Mouse (Mus musculus): Measurements from ENCODE around the gene Col26a1. TPM values are rescaled to one million over a fixed set of nuclear protein-coding genes. Genes with fewer than 3 reads are reported as not detected.

Gene Col26a1
- polyA plus RNA-seq, 1 experiment = 1.00 TPM

DNA sequence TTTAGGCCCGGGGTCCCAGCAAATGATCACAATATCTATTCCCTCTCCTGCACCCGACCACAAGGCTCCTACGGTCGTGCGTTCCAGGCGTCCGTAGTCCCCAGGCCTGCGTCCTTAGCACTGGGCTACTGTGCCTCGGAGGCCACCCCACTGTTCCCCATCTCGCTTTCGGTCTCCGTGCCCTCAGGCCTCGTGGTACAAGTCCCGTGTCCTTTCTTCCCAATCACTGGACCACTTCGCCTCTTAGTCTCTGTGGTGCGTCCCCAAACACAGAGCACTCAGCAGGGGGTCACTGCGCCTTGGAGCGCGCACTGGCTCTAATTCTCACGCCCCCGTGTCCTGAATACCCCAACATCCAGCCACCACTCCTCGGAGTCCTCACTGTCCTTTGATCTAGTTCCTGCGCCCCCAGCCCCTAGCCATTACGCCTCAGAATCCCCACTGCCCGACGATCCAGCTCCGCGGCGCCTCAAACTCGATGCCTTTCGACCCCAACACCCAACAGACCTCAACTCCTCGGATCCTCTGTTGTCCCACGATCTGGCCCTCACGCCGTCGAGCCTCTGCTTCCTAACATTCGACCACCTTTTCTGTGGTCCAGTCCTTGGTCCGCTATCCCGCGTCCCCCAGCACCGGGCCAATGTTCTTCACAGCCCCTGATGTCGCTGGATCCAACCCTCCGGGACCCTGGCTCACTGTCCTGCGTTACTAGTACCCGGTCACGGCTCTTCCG, 788 bp downstream of the Col26a1 start:
- H3ac ChIP-seq (ENCODE audit: control insufficient read depth, insufficient read length) = no peak overlapping the region
- TF ChIP-seq TCF3 (IDR thresholded peaks at IDR 0.05; ENCODE audit: insufficient read length, low read depth) (no peak), E2F4 (IDR thresholded peaks at IDR 0.05; ENCODE audit: insufficient read depth) (no peak), POLR2AphosphoS2 (IDR thresholded peaks at IDR 0.05; ENCODE audit: insufficient read length, low read depth) (no peak), MAX (IDR thresholded peaks at IDR 0.05; ENCODE audit: low read depth) (no peak), MYOG (IDR thresholded peaks at IDR 0.05; ENCODE audit: control insufficient read depth in 1 of 3, insufficient read depth in 1 of 3, insufficient read length in 2 of 3, low read depth in 2 of 3) (no peak), POLR2A (IDR thresholded peaks at IDR 0.05; ENCODE audit: insufficient read length, low read depth) (no peak), TCF12 (IDR thresholded peaks at IDR 0.05; ENCODE audit: insufficient read depth, poor library complexity, severe bottlenecking) (no peak), USF1 (IDR thresholded peaks at IDR 0.05; ENCODE audit: low read depth) (no peak), MYOD1 (IDR thresholded peaks at IDR 0.05; ENCODE audit: control insufficient read depth in 1 of 3, insufficient read length in 2 of 3, low read depth in 2 of 3) (no peak), CEBPB (IDR thresholded peaks at IDR 0.05; ENCODE audit: insufficient read depth, poor library complexity, severe bottlenecking) (no peak)
- H3K27me3 ChIP-seq (ENCODE audit: control insufficient read depth, insufficient read depth, insufficient read length) = peaks cover 9% of the 10 kb centered on the region
- H3K4me3 ChIP-seq = no peak overlapping the region
- H3K36me3 ChIP-seq (ENCODE audit: control insufficient read depth, insufficient read depth) = no peaks in the 10 kb centered on the region
- peak overlapping the region; percentile 5 for H3K4me2 ChIP-seq (ENCODE audit: low read depth)
- no peaks in the 10 kb centered on the region for H3K79me2 ChIP-seq (ENCODE audit: control insufficient read depth, insufficient read depth)

DNA sequence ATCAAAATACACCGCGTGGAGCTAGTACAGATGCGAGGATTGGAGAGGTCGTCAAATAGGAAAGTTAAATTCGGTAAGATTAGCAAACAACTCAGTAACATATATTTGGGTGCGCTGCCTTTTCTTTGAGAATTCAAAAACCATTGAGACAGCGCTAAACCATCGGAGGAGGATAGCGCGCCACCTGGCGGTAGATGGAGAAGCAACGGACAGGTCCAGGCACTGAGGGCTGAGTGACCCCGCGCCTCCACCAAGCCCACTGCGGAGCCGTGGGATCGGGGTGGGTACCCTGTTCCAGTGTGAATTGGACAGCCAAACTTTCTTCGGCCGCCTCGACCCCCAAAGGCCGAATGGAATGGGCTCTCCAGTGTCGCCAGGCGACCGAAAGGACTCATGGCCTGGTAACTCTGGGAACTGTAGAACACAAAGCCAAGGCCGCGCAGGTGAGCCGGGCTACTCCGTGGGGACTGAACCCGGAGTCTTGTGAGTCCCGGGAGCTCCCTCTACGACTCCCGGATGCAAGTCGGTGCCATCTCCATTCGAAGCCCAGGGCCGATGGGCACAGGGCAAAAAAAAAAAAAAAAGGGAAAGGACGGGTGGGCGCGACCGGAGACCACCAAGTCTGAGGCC, 1.5 kb downstream of the Col26a1 start:
- Histone ChIP-seq H3K79me2 (ENCODE audit: control insufficient read depth, insufficient read depth) (no peaks in the 10 kb centered on the region), H3K27me3 (ENCODE audit: control insufficient read depth, insufficient read depth, insufficient read length) (peaks cover 9% of the 10 kb centered on the region), H3K4me2 (ENCODE audit: low read depth) (no peak overlapping the region), H3K4me3 (no peak overlapping the region), H3K36me3 (ENCODE audit: control insufficient read depth, insufficient read depth) (no peaks in the 10 kb centered on the region), H3ac (ENCODE audit: control insufficient read depth, insufficient read length) (no peak overlapping the region)
- TF ChIP-seq MYOD1 (IDR thresholded peaks at IDR 0.05; ENCODE audit: control insufficient read depth in 1 of 3, insufficient read length in 2 of 3, low read depth in 2 of 3) (no peak), SRF (IDR thresholded peaks at IDR 0.05; ENCODE audit: control insufficient read depth, insufficient read length, low read depth) (no peak), POLR2AphosphoS2 (IDR thresholded peaks at IDR 0.05; ENCODE audit: insufficient read length, low read depth) (no peak), REST (IDR thresholded peaks at IDR 0.05; ENCODE audit: insufficient read depth, insufficient read length) (no peak), TCF3 (IDR thresholded peaks at IDR 0.05; ENCODE audit: insufficient read length, low read depth) (no peak), E2F4 (IDR thresholded peaks at IDR 0.05; ENCODE audit: insufficient read depth) (no peak), TCF12 (IDR thresholded peaks at IDR 0.05; ENCODE audit: insufficient read depth, poor library complexity, severe bottlenecking) (no peak), MAX (IDR thresholded peaks at IDR 0.05; ENCODE audit: low read depth) (no peak), MYOG (IDR thresholded peaks at IDR 0.05; ENCODE audit: control insufficient read depth in 1 of 3, insufficient read depth in 1 of 3, insufficient read length in 2 of 3, low read depth in 2 of 3) (no peak), CEBPB (IDR thresholded peaks at IDR 0.05; ENCODE audit: insufficient read depth, poor library complexity, severe bottlenecking) (no peak), USF1 (IDR thresholded peaks at IDR 0.05; ENCODE audit: low read depth) (no peak), POLR2A (IDR thresholded peaks at IDR 0.05; ENCODE audit: insufficient read length, low read depth) (no peak)

DNA sequence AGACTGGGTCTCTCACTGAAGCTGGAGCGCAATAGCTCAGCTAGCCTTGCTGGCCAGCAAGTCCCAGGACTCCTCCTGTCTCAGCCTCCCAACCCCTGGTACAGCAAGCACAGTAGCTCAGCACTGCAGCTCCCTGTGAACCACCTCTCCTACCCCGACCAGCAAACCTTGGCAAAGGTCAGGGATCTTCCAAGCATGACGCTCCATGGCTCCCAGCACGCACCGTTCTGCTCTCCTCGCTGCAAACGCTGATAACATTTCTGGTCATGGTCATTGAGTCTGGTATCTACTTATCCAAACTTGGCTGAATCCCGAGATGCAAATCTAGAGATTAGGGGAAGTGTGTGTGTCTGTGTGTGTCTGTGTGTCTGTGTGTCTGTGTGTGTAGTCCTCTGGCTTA, 2.9 kb downstream of the Col26a1 start:
- Histone ChIP-seq H3K4me2 (ENCODE audit: low read depth) (no peak overlapping the region), H3K4me3 (no peak overlapping the region), H3K36me3 (ENCODE audit: control insufficient read depth, insufficient read depth) (no peaks in the 10 kb centered on the region), H3K27me3 (ENCODE audit: control insufficient read depth, insufficient read depth, insufficient read length) (peaks cover 9% of the 10 kb centered on the region), H3ac (ENCODE audit: control insufficient read depth, insufficient read length) (no peak overlapping the region), H3K79me2 (ENCODE audit: control insufficient read depth, insufficient read depth) (no peaks in the 10 kb centered on the region)
- TF ChIP-seq POLR2AphosphoS2 (IDR thresholded peaks at IDR 0.05; ENCODE audit: insufficient read length, low read depth) (no peak), MYOG (IDR thresholded peaks at IDR 0.05; ENCODE audit: control insufficient read depth in 1 of 3, insufficient read depth in 1 of 3, insufficient read length in 2 of 3, low read depth in 2 of 3) (no peak), MAX (IDR thresholded peaks at IDR 0.05; ENCODE audit: low read depth) (no peak), POLR2A (IDR thresholded peaks at IDR 0.05; ENCODE audit: insufficient read length, low read depth) (no peak), E2F4 (IDR thresholded peaks at IDR 0.05; ENCODE audit: insufficient read depth) (no peak), CEBPB (IDR thresholded peaks at IDR 0.05; ENCODE audit: insufficient read depth, poor library complexity, severe bottlenecking) (no peak), USF1 (IDR thresholded peaks at IDR 0.05; ENCODE audit: low read depth) (no peak), REST (IDR thresholded peaks at IDR 0.05; ENCODE audit: insufficient read depth, insufficient read length) (no peak), TCF3 (IDR thresholded peaks at IDR 0.05; ENCODE audit: insufficient read length, low read depth) (no peak), MYOD1 (IDR thresholded peaks at IDR 0.05; ENCODE audit: control insufficient read depth in 1 of 3, insufficient read length in 2 of 3, low read depth in 2 of 3) (no peak), SRF (IDR thresholded peaks at IDR 0.05; ENCODE audit: control insufficient read depth, insufficient read length, low read depth) (no peak), TCF12 (IDR thresholded peaks at IDR 0.05; ENCODE audit: insufficient read depth, poor library complexity, severe bottlenecking) (no peak)

DNA sequence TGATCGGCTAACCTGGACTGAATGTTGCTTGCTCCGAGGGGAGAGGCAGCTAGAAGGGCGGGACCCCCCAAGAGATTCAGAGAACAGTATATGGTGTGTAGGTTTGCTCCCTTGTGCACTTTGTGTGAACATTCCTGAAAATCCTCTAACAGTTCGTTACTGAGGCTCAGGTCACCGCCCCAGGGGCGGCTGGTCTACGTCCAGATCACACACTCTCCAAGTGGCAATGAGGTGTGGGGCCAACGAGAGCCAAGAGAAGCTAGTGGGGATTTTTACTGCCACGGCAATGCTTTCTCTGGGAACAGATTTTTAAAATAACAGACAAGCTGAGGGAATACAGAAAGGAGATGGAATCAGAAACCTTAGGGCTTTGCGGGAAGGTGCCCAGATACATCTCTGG, 8.7 kb downstream of the Col26a1 start:
- Histone ChIP-seq H3K79me2 (ENCODE audit: control insufficient read depth, insufficient read depth) (no peaks in the 10 kb centered on the region), H3K4me3 (no peak overlapping the region), H3K27me3 (ENCODE audit: control insufficient read depth, insufficient read depth, insufficient read length) (no peaks in the 10 kb centered on the region), H3K36me3 (ENCODE audit: control insufficient read depth, insufficient read depth) (no peaks in the 10 kb centered on the region), H3ac (ENCODE audit: control insufficient read depth, insufficient read length) (no peak overlapping the region), H3K4me2 (ENCODE audit: low read depth) (no peak overlapping the region)
- TF ChIP-seq SRF (IDR thresholded peaks at IDR 0.05; ENCODE audit: control insufficient read depth, insufficient read length, low read depth) (no peak), CEBPB (IDR thresholded peaks at IDR 0.05; ENCODE audit: insufficient read depth, poor library complexity, severe bottlenecking) (no peak), USF1 (IDR thresholded peaks at IDR 0.05; ENCODE audit: low read depth) (no peak), MYOG (IDR thresholded peaks at IDR 0.05; ENCODE audit: control insufficient read depth in 1 of 3, insufficient read depth in 1 of 3, insufficient read length in 2 of 3, low read depth in 2 of 3) (no peak), POLR2A (IDR thresholded peaks at IDR 0.05; ENCODE audit: insufficient read length, low read depth) (no peak), MAX (IDR thresholded peaks at IDR 0.05; ENCODE audit: low read depth) (no peak), POLR2AphosphoS2 (IDR thresholded peaks at IDR 0.05; ENCODE audit: insufficient read length, low read depth) (no peak), TCF12 (IDR thresholded peaks at IDR 0.05; ENCODE audit: insufficient read depth, poor library complexity, severe bottlenecking) (no peak), MYOD1 (IDR thresholded peaks at IDR 0.05; ENCODE audit: control insufficient read depth in 1 of 3, insufficient read length in 2 of 3, low read depth in 2 of 3) (no peak), E2F4 (IDR thresholded peaks at IDR 0.05; ENCODE audit: insufficient read depth) (no peak), TCF3 (IDR thresholded peaks at IDR 0.05; ENCODE audit: insufficient read length, low read depth) (no peak), REST (IDR thresholded peaks at IDR 0.05; ENCODE audit: insufficient read depth, insufficient read length) (no peak)

All from myocyte (in vitro differentiated cells).